Mouse (Mus musculus): Measurements from ENCODE around the gene Lef1.
A peak's percentile ranks its signal among the peaks of the same experiment; 100 is the strongest.

Gene Lef1

GRCm38 (mm10) chr3:131255399-131255981 is 145.2 kb downstream of the Lef1 start:
- no peak for DNase-seq

GRCm38 (mm10) chr3:131258921-131259320 is 148.7 kb downstream of the Lef1 start:
- no peak for DNase-seq

GRCm38 (mm10) chr3:131259392-131259965 is 149.2 kb downstream of the Lef1 start:
- DNase-seq: no peak

GRCm38 (mm10) chr3:131260418-131260817 is 150.1 kb downstream of the Lef1 start:
- no peak for DNase-seq

GRCm38 (mm10) chr3:131263766-131264486 is 153.7 kb downstream of the Lef1 start:
- no peak for DNase-seq

GRCm38 (mm10) chr3:131265516-131265915 is 155.2 kb downstream of the Lef1 start:
- DNase-seq: no peak

- DNase-seq: no peak
Observed at GRCm38 (mm10) chr3:131266366-131267050, 156.2 kb downstream of the Lef1 start.

GRCm38 (mm10) chr3:131270381-131270780 is 160.1 kb downstream of the Lef1 start:
- DNase-seq: no peak

GRCm38 (mm10) chr3:131271157-131271556 is 160.9 kb downstream of the Lef1 start:
- no peak for DNase-seq

GRCm38 (mm10) chr3:131271559-131272373 is 161.5 kb downstream of the Lef1 start, which contains the start of gene Hadh:
Gene Hadh, minus strand, starts transcription at chr3:131272101.
- peak; percentile 87 for DNase-seq

GRCm38 (mm10) chr3:131272374-131273100 is 162.3 kb downstream of the Lef1 start:
- no peak for DNase-seq

All from layer of hippocampus, adult 9-11 months (tissue).